Mouse (Mus musculus) small intestine, adult 2 months (tissue): Measurements from ENCODE around the gene Cplx2.

Experiments used
- CTCF ChIP-seq: fragments of 200-500 bp; IDR thresholded peaks from 2 replicates; pipeline ENCODE4 v1.5.1; 2012; ENCODE audit warnings: low read depth, mild to moderate bottlenecking, control low read depth, inconsistent platforms, low read length, moderate library complexity, mixed read lengths; ENCODE audit not compliant: insufficient replicate concordance, insufficient read length; ENCODE audit errors: extremely low read depth
- POLR2A ChIP-seq: fragments of 200-500 bp; IDR thresholded peaks from 2 replicates; pipeline ENCODE4 v1.6.1; 2012; ENCODE audit warnings: low read depth, mild to moderate bottlenecking, control low read depth, inconsistent platforms, low read length, moderate library complexity

GRCm38 (mm10) chr13:54381396-54381795, 10.2 kb downstream of the Cplx2 start:
- TF ChIP-seq CTCF (no peak), POLR2A (no peak)
